Mouse (Mus musculus): ENCODE measurements around the gene Dnah6.

Dnah6 gene

DNA sequence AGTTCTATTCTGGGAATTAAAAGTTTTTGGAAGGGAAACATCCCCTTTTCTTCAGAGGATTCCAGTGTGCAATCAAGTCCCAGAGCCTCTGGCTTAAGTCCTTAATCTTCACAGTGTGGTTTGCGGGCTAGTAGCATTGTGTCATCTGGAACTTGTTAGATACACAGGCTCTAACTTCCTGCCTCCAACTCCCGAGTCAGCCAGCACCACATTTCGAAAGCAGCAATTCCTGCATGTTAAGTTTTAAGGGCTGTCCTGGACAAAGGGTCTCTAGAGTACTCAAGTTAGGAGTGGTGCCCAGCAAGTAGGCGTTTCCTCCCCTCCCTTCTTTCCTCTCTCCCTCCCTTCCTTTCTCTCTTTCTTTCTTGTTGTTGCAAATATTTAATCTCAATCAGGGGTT lies 7.0 kb upstream of the Dnah6 start:
- DNase-seq (ENCODE audit: low spot score): peak; percentile 66

DNA sequence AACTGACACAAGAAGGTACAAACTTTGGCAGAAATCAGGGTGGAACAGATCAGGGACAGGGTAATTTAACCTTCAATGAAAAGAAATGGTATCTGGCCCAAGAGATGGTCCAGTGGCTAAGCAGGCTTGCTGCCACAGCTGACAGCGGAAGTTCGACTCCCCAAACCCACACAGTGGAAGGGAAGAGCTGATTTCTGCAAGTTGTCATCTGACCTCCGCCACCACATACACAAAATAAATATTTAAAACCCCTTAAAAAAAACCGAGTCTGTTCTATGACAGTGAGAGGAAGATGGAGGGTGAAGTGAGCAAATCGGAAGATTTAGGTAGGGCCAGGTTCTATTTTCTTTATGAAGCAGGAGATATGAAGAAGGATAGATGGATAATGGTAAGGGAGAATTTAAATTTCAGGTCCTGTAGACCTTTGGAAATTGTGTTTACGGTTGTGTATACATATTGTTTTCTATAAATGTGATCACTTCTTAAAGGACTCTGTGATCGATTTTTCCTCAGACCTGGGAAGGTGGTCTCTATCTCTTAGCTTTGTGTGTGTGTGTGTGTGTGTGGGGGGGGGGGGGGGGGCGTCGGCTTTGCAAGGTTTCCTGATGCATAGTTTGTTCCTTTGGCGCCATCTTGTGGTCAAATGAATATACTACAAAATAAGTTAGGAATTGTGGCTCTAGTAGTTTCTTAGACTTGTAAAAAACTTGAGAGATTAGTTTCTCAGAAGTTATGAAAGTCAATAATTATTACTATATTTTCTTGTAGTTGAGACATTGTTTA lies 6.1 kb upstream of the Dnah6 start:
- DNase-seq (ENCODE audit: low spot score): peak; percentile 89

DNA sequence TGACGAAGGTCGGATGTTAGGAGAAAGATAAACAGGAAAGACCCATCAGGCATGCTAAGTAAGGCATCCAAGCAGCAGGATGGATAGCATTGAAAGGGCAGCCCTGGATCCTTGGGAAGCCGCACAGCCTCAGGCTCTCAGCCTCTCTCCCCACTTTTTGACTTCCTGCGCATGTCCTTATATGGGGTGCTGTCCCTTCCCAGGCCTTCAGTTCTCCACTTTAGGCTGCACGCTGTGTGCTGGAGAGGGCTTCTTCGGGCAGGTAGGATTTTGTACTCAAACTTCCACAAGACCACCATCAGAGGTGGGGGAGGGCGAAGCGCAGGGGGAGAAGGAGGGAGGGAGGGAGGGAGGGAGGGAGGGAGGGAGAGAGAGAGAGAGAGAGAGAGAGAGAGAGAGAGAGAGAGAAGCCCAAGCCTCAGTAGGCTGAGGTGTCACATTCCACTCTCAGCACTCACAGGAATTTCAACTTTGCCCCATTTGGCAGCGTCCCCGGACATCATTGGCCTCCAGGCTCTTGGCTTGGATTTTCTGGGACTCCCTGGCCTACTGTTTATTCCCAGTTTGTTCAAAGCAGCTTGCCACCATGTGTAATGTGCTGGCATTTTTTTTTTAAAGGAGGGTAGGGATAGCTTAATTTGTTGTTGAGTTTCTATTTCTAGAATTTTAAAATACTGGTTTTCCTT lies 1.5 kb upstream of the Dnah6 start:
- peak; percentile 99 for DNase-seq (ENCODE audit: low spot score)

- DNase-seq (ENCODE audit: low spot score): no peak
These were observed 696 bp upstream of the Dnah6 start for GRCm38 (mm10) chr6:73221958-73222735.

- no peak for DNase-seq (ENCODE audit: low spot score)
These were observed 9.8 kb downstream of the Dnah6 start for GRCm38 (mm10) chr6:73211602-73212001.

DNA sequence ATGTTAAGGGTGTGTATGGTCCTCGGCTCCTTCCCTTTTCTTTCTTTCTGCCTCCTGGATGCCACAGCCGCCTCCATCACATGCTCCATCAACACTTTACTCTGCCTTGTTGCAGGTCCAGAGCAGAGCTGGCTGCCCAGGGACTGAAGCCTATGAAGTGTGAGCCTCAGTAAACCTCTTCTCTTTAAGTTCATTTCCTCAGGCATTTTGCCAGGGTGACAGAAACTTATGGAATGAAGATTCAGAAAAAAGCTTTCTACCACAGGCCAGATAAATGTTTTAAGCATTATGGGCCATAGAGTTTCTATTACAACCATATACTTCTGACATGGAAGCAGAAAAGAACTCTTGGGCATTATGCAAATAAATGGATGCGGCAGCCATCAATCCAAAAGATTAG lies 10.4 kb downstream of the Dnah6 start:
- DNase-seq (ENCODE audit: low spot score): no peak

GRCm38 (mm10) chr6:73210445-73210972 lies 10.9 kb downstream of the Dnah6 start:
- no peak for DNase-seq (ENCODE audit: low spot score)

DNA sequence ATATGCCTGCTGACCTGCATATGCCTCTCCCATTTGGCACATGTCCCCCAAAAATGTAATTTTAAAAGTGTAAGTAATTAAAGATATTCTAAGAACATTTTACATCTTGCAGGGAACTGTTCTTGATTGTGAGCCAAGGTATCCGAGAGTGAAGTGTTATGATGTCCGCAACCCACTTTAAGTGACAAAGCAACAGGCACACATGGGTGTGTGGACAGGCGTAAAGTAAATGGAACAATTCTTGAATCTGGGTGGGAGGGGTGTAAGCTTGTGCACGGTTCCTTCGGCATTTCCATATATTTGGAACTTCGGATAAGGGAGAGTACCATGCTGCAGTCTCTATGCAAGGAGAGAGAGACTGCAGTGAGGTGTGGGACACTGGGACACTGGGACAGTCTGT lies 11.9 kb downstream of the Dnah6 start:
- no peak for DNase-seq (ENCODE audit: low spot score)

- no peak for DNase-seq (ENCODE audit: low spot score)
These were observed 16.5 kb downstream of the Dnah6 start for GRCm38 (mm10) chr6:73204937-73205336.

GRCm38 (mm10) chr6:73203724-73204123 lies 17.7 kb downstream of the Dnah6 start:
- no peak for DNase-seq (ENCODE audit: low spot score)

GRCm38 (mm10) chr6:73195291-73195690 lies 26.2 kb downstream of the Dnah6 start:
- DNase-seq (ENCODE audit: low spot score): no peak

DNA sequence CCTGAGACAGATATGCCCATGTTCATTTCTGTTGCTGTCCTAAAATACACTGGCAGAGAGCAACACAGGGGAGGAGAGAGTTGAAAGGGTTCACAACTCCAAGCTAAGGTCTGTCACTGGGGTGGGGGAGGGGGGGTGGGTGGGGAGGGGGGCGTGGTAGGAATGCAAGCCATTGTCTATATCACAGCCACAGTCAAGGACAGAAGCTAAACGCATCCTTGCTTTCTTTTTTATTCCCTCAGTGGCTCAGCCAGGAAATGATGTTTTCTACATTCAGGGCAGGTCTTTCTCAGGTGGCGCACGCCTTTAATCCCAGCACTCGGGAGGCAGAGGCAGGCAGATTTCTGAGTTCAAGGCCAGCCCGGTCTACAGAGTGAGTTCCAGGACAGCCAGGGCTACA lies 30.7 kb downstream of the Dnah6 start:
- DNase-seq (ENCODE audit: low spot score): no peak

DNA sequence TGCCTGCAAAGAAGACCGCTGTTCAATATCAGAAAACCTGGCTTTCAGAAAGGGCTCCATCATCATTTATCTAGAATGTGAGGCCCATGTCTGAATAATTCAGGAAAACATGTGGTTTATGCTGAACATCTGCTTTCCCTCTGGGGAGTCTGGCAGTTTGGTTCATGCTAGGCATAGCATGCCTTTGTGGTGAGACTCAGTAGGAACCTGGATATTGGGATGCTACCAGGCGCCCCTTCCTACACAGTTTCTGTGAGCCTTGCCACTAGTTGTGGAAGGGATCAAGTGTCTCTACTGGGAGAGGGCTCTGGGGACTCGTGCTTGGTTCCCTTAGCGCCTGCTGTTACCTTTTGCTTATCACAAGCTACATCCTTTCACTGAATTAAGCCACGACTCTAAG lies 37.2 kb downstream of the Dnah6 start:
- no peak for DNase-seq (ENCODE audit: low spot score)

DNA sequence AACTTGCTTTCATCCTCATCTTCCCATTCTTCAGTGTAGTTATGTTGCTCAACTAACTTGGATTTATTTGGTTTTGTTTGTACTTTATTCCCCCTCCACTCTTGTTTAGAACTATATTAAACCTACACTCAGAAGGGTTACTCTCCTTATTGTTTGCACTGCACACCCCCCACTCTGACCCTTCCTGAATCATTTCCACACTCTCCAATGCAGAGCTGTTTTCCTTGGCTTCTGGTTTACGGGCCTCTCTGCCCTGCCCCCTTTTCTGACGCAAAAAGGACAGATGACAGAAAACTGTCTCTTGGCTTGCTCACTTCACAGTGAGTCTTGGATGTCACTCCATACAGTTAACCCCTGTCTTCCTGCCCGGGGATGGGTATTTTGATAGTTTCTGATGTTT lies 38.5 kb downstream of the Dnah6 start:
- no peak for DNase-seq (ENCODE audit: low spot score)

DNA sequence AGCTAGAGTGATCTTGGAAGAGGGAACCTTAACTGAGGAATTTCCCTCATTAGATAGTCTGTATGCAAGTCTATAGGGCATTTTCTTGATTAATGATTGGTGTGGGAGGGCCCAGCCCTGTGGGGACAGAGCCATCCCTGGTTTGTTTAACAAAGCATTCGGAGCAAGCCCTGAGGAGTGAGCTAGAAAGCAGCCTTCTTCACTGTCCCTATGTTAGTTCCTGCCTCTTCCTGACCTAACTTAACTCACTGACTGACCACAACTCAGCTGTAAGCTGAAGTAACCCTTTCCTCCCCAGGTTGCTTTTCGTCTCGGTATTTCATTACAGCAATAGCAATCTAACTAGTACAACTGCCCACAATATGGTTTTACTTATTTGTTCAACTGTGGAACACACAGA lies 39.0 kb downstream of the Dnah6 start:
- no peak for DNase-seq (ENCODE audit: low spot score)

GRCm38 (mm10) chr6:73182006-73182405 lies 39.4 kb downstream of the Dnah6 start:
- DNase-seq (ENCODE audit: low spot score): no peak

DNA sequence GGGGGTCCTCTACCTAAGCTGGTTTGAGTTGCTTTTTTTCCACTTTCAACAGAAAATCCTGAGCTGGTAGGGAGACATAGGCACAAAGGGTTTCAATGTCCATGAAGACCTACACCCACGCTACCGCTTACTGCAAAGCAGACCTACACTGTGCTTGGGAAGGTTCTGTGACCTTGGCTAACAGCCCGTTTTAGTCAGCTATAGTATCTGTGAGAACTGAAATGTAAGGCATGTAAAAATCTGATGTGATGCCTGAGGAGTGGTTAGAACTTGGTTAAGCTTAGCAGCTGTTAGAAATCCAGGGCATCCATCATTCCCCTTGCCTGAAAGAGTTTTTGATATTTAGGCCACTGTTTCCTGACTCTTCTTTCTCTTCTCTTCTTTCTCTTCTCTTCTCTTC lies 46.3 kb downstream of the Dnah6 start:
- DNase-seq (ENCODE audit: low spot score): no peak

- no peak for DNase-seq (ENCODE audit: low spot score)
These were observed 54.2 kb downstream of the Dnah6 start for GRCm38 (mm10) chr6:73167230-73167629.

DNA sequence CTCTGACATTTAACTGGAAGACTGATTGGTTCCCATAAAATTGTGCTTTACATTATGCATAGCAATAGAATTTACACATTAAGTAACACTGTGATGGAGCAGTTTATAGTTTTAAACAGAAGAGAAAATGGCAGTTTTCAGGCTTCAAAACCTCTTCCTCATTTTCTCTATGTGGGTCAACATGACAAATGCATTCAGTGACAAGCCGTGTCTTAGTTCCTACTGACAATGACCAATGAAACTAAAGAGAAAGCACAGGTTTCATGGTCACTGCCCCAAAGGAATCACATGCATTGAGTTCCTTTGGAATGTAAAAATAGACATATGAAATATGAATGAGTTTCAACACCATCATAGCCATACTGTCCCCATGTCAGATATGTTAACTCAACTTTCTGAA lies 58.5 kb downstream of the Dnah6 start:
- no peak for DNase-seq (ENCODE audit: low spot score)

GRCm38 (mm10) chr6:73161338-73161737 lies 60.1 kb downstream of the Dnah6 start:
- no peak for DNase-seq (ENCODE audit: low spot score)

- no peak for DNase-seq (ENCODE audit: low spot score)
These were observed 66.0 kb downstream of the Dnah6 start for GRCm38 (mm10) chr6:73155455-73155854.

DNA sequence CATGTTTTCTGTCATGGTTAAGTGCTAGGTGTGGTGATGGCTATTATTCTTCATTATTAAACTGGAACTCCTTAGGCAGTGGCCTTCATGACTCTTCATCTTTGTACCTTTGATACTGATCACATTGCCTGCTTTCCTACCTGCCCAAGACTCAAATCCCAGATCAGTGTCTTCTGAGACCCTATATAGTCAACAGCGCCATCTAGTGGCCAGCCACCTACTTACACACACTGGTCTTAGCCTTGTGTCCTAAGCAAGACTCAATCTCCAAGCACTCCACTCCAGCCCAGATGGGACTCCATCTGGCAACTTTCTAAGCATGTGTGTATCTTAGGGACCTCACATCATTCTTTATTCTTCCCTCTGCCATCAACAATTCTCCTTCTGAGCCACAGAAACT lies 67.8 kb downstream of the Dnah6 start:
- peak; percentile 91 for DNase-seq (ENCODE audit: low spot score)

DNA sequence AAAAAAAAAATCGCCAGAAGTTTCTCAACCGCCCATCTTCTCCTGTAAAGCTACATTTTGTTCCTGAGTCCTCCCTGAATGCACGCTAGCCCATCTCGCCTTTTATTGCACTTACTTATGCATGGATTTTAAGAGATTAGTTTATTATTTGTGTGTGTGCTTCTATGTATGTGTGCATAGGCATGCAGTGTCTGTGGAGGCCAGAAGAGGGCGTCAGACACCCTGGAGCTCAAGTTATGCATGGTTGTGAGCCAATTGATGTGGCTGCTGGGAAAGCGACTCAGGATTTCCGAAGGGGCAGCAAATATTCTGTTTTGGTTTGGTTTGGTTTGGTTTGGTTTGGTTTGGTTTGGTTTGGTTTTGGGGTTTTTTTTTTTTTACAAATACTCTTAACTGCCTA lies 78.0 kb downstream of the Dnah6 start:
- no peak for DNase-seq (ENCODE audit: low spot score)

Measured in adipocyte (in vitro differentiated cells).